Mouse (Mus musculus) ES-E14 (cell line): ENCODE measurements around the gene Calml4. TPM values are rescaled to one million over a fixed set of nuclear protein-coding genes. Genes with fewer than 3 reads are reported as not detected.
A peak's percentile ranks its signal among the peaks of the same experiment; 100 is the strongest.
"Not testable (repeated sequence)": the region's sequence is repeated elsewhere in the genome, so short reads cannot be mapped to it uniquely, and the experiment has no call there.

Experiments used
- DNase-seq: peaks from one replicate; pipeline ENCODE4 v3.0.0-alpha.2; 2013; ENCODE audit warnings: low read depth, low spot score
- H3K27ac ChIP-seq: 2 replicates; pipeline ENCODE4 v1.5.1; 2012; ENCODE audit warnings: low read depth, mild to moderate bottlenecking, low read length, moderate library complexity, mixed read lengths; ENCODE audit not compliant: poor library complexity, insufficient read depth, severe bottlenecking
- H3K36me3 ChIP-seq: 2 replicates; pipeline ENCODE4 v1.6.1; 2012; ENCODE audit warnings: mild to moderate bottlenecking, low read length, moderate library complexity, mixed read lengths; ENCODE audit not compliant: control insufficient read depth, poor library complexity, insufficient read depth, severe bottlenecking
- H3K4me1 ChIP-seq, 2 experiments: fragments of 150-350 bp in 1 of 2; sonication (generic) in 1 of 2; 2 replicates each; pipeline ENCODE4 v1.6.1; 2012; ENCODE audit warnings: low read length in 2 of 2, mild to moderate bottlenecking in 1 of 2, mixed read lengths in 1 of 2; ENCODE audit not compliant: control insufficient read depth in 2 of 2, insufficient read depth in 2 of 2, poor library complexity in 1 of 2
- H3K4me3 ChIP-seq, 2 experiments: fragments of 150-350 bp in 1 of 2; sonication (generic) in 1 of 2; 2 replicates each; pipeline ENCODE4 v1.5.1; 2012; ENCODE audit warnings: low read length in 2 of 2, low read depth in 1 of 2, mild to moderate bottlenecking in 1 of 2, mixed read lengths in 1 of 2; ENCODE audit not compliant: insufficient read depth in 1 of 2, poor library complexity in 1 of 2, severe bottlenecking in 1 of 2
- H3K9ac ChIP-seq: 2 replicates; pipeline ENCODE4 v1.6.1; 2012; ENCODE audit warnings: low read depth, mild to moderate bottlenecking, low read length, mixed read lengths; ENCODE audit not compliant: poor library complexity, insufficient read depth, severe bottlenecking
- H3K9me3 ChIP-seq: fragments of 150-350 bp; sonication (generic); 2 replicates; pipeline ENCODE4 v1.6.1; 2012; ENCODE audit warnings: low read depth, mild to moderate bottlenecking, low read length; ENCODE audit not compliant: control insufficient read depth, insufficient read depth
- CHD2 ChIP-seq: IDR thresholded peaks from 2 replicates; pipeline ENCODE4 v1.6.1; 2014; ENCODE audit warnings: mild to moderate bottlenecking, low read depth, low read length, inconsistent platforms
- HCFC1 ChIP-seq: IDR thresholded peaks from 2 replicates; pipeline ENCODE4 v1.6.1; 2012; ENCODE audit warnings: low read length, inconsistent platforms, borderline replicate concordance; ENCODE audit not compliant: insufficient read depth
- MAFK ChIP-seq: IDR thresholded peaks from 2 replicates; pipeline ENCODE4 v1.6.1; 2014; ENCODE audit warnings: mild to moderate bottlenecking, low read depth, low read length, inconsistent platforms; ENCODE audit not compliant: insufficient read depth
- ZC3H11A ChIP-seq: IDR thresholded peaks from 2 replicates; pipeline ENCODE4 v1.6.1; 2012; ENCODE audit warnings: low read depth, mild to moderate bottlenecking, inconsistent platforms, low read length, borderline replicate concordance
- ZNF384 ChIP-seq: IDR thresholded peaks from 2 replicates; pipeline ENCODE4 v1.6.1; 2012; ENCODE audit warnings: low read depth, low read length, inconsistent platforms
- in situ Hi-C, 2 experiments: fragments of 600-800 bp; cut with MboI; formaldehyde crosslinking; loops; one replicate each; pipeline ENCODE4 v1.15.1; 2025; ENCODE audit warnings: low sequenced_read_pairs in 2 of 2, inconsistent platforms in 1 of 2; ENCODE audit not compliant: unreplicated experiment in 2 of 2
- total RNA-seq: library from RNA; depleted of rRNA; stranded (reverse); fragments of 300-350 nt; gene quantifications from 2 replicates; pipeline ENCODE4 v1.2.3, GENCODE M21; 2012

Gene Calml4
- total RNA-seq, 1 experiment, result 10.2 TPM

- DNase-seq, result no peak
- no peak overlapping the region for H3K4me3 ChIP-seq
- in situ Hi-C loops, result no loop called here
- no peak overlapping the region for H3K27ac ChIP-seq
- no peaks in the 10 kb centered on the region for H3K36me3 ChIP-seq
- H3K9ac ChIP-seq, result no peak overlapping the region
- peaks cover 5 to 6% of the 10 kb centered on the region in 2 experiments; a peak in 3 of 4 replicates for H3K4me1 ChIP-seq
- no peaks in the 10 kb centered on the region for H3K9me3 ChIP-seq
- TF ChIP-seq CHD2 (no peak), HCFC1 (no peak), ZC3H11A (no peak)
Observed at GRCm38 (mm10) chr9:62858266-62859019, 563 bp downstream of the Calml4 start.

DNA sequence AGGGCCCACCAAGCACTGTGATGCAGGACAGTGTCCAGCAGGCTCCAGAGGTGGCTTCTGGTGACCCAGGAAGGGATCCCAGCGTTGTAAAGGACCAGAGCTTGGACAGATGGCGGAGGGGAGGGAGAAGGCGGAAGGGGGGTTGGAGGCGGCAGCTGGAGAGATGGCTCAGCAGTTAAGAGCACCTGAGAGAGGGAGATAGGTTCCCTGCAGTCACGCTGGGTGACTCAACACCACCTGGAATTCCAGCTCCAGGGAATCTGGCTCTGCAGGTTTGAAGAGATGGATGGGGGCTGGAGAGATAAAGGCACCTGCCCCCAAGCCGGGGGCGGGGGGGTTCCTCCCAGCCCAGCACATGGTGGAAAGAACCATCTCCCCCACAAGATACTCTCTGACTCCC lies 2.2 kb downstream of the Calml4 start:
- in situ Hi-C loops, H3K9me3 ChIP-seq, DNase-seq, H3K4me3 ChIP-seq, H3K36me3 ChIP-seq, H3K27ac ChIP-seq, H3K9ac ChIP-seq, H3K4me1 ChIP-seq: not testable (repeated sequence)

GRCm38 (mm10) chr9:62860866-62861265 lies 3.0 kb downstream of the Calml4 start:
- peaks cover 5 to 6% of the 10 kb centered on the region in 2 experiments; a peak in 3 of 4 replicates for H3K4me1 ChIP-seq
- H3K9ac ChIP-seq, result no peak overlapping the region
- no peaks in the 10 kb centered on the region for H3K9me3 ChIP-seq
- no peak for TF ChIP-seq HCFC1
- H3K4me3 ChIP-seq, result no peak overlapping the region
- H3K27ac ChIP-seq, result no peak overlapping the region
- DNase-seq, result no peak
- in situ Hi-C loops, result no loop called here
- no peaks in the 10 kb centered on the region for H3K36me3 ChIP-seq

DNA sequence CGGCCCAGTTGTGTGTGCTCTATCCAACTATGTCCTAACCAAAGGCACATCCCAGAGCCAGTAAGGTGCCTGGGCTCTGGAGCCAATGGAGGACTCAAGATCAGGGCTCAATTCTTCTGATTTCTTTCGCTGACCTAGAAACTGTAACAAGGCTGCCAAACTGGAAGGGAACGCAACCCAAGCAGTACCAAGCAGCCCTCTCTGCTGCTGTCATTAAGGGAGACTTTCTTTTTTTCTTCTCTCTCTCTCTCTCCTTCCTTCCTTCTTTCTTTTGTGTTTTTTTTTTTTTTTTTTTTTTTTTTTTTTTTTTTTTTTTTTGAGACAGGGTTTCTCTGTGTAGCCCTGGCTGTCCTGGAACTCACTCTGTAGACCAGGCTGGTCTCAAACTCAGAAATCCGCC lies 11.4 kb downstream of the Calml4 start:
- H3K4me1 ChIP-seq, result peaks cover 4 to 23% of the 10 kb centered on the region in 2 experiments; a peak in 3 of 4 replicates
- H3K36me3 ChIP-seq, in situ Hi-C loops, H3K9me3 ChIP-seq, H3K4me3 ChIP-seq, H3K9ac ChIP-seq, DNase-seq, H3K27ac ChIP-seq: not testable (repeated sequence)
- peak; percentile 90 for TF ChIP-seq ZNF384

DNA sequence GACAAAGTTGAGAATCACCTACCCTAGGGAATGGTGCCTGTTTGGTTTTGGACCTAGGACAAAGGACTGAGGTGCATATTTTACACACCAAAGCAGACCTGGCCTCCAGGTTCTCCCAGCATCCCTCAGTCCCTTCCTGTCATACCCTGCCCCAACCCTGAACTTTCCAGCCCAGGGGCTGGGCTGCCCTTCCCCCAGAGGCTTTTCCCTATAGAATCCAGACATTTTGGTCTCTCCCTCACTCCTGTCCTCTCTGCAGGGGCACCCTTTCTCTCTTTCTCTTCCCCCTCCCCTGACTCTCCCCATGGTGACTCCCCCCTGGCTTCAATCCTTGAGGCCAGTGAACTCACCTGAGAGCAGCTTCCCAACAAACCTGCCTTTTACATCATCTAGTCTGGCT lies 12.8 kb downstream of the Calml4 start:
- peak overlapping the region; percentile 14 for H3K27ac ChIP-seq
- no peak for DNase-seq
- H3K9ac ChIP-seq, result peak overlapping the region; percentile 30; the same call in 1 of the 2 replicates
- H3K9me3 ChIP-seq, result no peaks in the 10 kb centered on the region
- peaks cover 4 to 23% of the 10 kb centered on the region in 2 experiments; a peak in 3 of 4 replicates for H3K4me1 ChIP-seq
- no peak overlapping the region for H3K4me3 ChIP-seq
- in situ Hi-C loops, result no loop called here
- TF ChIP-seq CHD2 (no peak), ZNF384 (no peak), MAFK (no peak), HCFC1 (no peak), ZC3H11A (no peak)
- H3K36me3 ChIP-seq, result no peaks in the 10 kb centered on the region
